Mouse (Mus musculus) urinary bladder, postnatal 36 days (tissue): ENCODE results near the gene Crkl.

Experiments
- DNase-seq, 2 experiments: peaks; one replicate each; pipeline ENCODE4 v3.0.0; 2022; ENCODE audit warnings: low spot score in 2 of 2, mixed read lengths in 1 of 2

Crkl gene

DNA sequence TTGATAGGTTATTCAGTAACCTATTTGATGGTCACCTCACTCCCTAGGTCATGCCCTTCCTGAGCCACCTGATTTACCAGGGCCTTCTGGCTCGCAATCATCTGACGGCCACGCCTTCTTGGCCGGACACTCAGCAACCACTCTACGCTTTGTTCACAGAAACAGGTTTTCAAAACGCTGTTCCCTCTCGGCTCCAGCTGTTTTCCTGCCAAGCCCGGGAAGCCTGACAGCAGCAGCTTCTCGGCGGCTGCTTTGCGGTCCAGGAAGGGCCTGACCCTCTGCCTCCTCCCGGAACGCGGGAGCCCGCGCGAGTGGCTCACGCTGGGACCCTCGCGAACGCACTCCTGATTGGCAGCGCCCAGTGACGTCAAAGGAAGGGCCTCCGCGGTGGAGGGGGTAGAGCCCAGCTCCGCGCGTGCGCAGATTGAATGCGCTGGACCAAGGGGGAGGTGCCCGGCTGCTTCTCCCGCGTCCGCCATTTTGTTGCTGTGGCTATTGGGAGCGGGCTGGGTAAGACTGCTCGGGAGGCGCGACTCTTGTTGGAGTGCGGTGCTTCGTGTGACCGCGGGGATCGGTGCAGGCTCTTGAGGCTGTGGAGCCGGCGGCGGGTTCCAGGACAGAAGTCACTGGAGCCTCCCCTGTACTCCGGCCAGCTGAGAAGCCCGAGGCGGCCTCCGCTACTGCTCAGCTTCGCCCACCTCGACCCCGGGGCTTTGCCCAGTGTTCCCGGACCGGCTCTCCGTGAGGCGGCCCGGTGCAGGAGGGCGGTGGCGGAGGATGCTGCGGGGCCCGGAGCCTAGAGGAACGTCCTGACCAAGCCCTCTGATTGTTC, at the start of gene Crkl:
Crkl (plus strand) TSS at position 447 of the 832 bp plus-strand sequence.
- DNase-seq, result peak; percentile 96 to 97

DNA sequence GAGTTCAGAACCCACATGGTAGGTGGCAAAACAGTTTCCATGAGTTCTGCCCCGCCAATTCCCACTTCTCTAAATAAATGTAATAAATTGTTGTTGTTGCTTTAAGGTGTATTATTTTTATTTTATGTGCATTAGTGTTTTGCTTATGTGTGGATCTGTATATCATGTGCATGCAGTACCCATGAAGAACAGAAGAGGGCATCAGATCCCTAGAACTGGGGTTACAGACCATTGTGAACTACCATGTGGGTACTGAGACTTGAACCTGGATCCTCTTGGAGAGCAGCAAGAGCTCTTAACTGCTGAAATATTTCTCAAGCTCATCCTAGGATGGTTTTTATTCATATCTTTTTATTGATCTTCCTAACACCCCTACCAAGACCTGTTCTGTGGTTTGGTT, 48.9 kb upstream of the Crkl start:
- DNase-seq, result peak in 1 of 2 experiments; percentile 10

DNA sequence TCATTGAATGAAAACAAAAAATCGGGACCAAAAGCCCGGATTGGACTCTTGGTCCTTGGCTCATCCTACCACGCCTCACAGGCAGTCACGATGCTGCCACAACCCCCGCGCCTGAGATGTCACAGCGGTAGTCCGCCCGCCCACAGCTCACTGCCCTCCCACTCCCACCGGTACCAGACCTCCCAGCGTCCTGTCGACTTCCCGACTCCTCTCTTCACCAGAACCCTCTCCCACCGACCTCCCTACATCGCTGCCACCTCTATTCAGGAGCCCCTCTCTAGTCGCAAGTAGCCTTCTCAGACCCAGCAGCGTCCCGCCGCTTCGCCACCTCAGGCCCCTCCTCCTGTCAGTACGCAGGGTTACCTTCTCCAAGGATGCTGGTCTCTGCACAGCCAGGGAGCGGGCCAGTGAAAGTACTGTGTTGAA, 46.5 kb upstream of the Crkl start:
- DNase-seq, result peak; percentile 47 to 60

DNA sequence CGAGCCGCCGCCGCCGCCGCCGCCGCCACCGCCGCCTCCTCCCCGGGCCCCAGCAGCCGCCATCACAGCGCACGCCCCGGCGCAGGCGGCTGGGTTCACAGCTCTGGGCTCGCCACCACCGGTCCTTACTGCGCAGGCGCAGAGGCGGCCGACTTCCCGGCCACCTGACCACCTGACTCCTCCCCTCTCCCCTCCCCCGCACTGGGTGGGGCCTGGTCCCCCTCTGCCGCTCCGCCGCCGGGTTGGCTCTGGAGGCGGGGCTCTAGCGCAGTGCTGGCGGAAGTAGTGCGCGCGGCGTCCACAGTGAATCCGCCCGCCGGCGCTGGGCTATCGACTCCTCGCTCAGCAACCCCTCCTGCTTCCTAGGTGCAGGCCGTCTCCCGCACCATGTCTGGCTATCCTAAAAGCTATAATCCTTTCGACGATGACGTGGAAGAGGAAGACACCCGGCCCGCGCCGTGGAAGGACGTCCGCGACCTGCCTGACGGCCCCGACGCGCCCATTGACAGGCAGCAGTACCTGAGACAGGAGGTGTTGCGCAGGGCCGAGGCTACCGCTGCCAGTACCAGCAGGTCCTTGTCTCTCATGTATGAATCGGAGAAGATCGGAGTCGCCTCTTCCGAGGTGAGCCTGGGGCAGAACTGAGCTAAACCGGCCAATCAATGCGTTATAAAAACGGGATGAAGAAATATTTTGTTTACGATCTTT, 45.9 kb upstream of the Crkl start, which contains the start of the genes Snap29 and Pi4ka:
Snap29 (plus strand) TSS at position 251 of the 708 bp plus-strand sequence.
Pi4ka (minus strand) TSS at position 579 of the 708 bp plus-strand sequence.
- DNase-seq, result peak; percentile 100

DNA sequence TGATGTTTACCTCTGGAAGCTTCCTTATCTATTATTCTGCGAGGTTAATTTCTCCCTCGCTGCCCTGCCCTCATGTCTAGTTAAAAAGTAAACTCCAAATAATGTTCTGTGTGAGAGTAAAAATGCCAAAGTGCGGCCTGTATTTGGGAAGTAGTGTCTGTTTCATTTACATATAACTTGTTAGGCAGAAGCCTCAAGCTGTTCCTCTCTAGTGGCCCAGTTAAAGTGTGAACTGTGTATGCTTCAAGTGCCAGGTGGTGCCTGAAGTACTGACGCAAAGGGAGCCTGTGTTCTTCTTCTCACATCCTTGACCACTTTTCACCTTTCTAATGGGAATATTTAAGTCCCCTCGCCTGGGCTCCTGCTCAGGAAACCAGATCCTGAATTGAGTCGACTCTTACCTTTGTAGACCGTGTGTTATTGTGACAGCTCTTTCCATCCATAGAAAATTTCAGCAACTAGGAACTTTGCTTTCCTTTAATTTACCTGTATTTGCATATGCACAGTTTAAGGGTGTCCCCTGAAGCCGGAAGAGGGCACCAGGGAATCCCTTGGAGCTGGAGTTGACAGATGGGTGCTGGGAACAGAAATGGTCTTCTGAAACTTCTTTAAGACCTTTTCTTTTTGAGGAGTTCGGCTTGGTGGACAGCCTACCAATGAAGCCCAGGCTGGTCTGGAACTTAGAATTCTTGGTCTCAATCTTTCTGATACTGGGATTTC, 45.1 kb upstream of the Crkl start:
- no peak for DNase-seq

DNA sequence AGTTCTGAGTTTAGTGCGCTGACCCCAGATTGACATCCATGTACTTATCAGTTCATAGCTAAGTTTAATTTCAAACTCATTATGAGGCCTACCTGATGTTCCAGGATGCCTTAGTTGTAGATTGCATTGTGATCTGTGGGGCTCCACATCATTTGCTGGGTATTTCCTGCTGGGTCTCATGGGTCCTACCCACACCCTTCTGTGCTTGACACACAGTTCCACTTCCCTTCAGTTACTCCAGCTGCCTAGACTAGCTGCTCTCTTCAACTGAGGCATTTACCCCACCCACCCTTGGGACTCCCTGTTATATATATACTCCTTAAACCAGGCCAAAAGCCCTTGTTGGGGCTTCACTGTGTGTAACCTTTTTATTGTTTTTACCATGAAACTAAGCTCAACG, 42.7 kb upstream of the Crkl start:
- DNase-seq, result no peak

DNA sequence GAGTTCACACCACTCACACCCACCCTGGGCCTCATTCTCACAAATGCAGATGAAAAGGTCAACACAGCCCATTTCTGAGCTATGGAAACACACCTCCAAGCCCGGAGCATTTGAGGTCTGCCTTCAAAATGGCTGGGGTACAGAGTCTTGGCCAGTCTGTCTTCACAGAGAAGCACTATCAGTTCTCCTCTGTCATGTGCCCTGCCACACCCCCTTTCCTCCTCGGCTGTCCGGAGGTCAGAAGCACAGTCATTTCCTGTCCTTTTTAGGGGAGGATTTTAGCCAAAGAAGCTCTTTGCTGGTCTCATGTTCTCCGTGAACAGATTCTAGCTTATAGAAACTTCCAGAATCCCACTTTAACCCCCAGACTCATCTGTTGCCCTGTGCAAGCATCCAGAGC, 41.6 kb upstream of the Crkl start:
- peak in 1 of 2 experiments; percentile 7 for DNase-seq

DNA sequence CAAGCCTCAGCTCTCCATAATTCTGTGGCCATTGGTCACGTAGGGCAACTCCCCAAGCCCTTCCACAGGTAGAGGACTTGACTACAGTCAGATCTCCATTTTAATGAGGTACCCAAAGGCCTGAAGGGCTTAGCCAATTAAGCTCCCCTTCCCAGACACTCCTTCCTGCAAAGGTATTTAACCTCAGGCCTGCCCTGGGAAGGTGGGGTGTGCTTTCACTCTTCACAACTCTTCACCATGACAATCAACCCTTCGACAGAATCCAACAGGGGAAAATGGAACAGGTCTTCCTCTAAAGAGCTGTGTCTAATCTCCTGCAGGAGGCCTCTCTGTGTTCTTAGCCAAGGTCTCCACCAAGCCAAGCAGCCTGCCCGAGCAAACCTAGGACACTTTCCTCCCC, 28.8 kb upstream of the Crkl start:
- no peak for DNase-seq

DNA sequence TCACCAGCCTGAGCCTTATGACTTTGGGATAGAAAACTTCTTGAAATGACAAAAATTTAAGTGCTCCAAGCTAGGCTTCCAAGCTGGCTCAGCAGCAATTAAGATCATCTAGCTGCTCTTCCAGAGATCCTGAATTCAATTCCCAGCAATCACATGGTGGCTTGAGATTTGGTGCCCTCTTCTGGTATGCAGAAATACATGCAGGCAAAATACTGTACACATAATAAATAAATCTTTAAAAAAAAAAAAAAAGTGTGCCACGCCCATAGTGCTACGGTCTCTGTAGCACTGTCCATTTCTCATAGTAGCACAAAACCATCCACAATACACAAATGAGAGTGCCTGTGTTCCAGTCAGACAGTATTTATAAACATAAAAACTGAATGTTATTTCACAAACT, 19.2 kb upstream of the Crkl start:
- no peak for DNase-seq

DNA sequence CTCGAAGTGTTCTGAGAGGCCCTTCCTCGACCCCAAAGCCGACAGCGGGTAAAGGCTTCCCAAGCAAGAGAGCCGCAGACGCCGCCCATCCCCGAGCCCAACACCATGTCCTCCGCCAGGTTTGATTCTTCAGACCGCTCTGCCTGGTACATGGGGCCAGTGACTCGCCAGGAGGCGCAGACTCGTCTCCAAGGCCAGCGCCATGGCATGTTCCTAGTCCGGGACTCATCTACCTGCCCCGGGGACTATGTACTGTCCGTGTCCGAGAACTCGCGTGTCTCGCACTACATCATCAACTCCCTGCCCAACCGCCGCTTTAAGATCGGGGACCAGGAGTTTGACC, 557 bp downstream of the Crkl start:
- DNase-seq, result peak; percentile 27 to 58

DNA sequence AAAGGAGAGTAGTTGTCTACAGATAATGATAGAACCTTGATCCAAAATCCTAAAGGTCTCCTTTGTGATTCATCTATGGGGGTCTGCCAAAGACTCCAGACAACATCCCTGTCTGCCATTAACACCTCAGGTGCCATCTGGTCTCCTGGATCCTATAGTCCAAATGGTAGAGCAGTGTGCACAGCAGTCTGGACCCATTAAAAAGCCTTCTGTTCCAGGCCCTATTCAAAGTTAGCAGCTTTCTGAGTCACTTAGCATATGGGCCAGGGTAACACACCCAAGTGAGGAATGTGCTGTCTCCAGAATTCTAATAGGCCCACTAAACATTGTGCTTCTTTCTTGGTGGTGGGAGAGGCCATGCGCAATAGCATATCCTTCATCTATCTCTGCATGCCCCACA, 5.1 kb downstream of the Crkl start:
- no peak for DNase-seq

DNA sequence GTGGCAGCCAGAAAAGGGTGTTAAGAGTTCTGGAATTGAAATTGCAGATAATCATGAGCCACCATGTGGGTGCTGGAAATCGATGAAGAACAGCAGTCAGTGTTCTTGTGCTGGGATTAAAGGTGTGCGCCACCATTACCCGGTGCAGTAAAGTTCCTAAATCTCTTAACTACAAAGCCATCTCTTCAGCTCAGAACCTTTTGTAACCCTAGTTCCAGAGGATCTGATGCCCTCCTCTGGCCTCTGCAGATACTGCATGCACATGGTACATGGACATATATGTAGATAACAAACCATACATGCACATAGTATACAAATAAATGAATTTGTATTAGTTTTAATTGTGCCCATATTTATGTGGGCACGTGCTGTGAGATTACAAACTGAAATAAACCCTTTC, 8.5 kb downstream of the Crkl start:
- no peak for DNase-seq

DNA sequence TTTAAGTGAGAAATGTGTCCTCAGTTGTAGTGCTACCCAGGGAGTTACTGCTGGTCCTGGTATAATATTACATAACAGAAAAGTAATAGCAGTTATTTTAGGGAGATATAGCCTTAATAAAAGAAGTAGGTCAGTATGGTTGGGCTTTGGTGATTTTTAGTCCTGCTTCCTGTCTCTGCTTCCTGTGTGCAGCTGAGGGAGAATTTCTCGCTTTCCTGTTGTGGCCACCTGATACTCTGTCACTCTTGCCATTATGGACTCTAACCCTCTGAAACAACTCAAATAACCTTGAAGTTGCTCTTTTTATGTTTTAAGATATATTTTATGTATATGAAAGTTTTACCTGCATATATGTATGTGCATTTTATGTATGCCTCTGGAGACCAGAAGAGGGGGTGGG, 9.8 kb downstream of the Crkl start:
- DNase-seq, result no peak

DNA sequence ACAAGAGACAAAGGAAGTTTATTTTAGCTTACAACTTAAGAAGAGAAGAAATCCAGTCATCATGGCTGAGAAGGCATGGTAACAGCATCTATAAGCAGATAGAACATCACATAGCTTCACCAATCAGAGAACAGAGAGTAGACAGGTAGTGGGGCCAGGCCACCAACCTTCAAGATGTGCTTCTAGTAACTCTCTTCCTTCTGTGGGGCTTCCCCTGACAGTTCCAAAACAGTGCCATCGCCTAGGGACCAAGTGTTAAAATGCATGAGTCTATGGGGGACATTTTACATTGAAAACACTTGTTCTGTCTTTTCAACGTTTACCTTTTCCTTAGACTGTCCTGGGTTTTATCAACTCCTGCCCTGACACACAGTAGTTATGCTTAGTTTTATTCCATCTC, 11.4 kb downstream of the Crkl start:
- DNase-seq, result no peak

DNA sequence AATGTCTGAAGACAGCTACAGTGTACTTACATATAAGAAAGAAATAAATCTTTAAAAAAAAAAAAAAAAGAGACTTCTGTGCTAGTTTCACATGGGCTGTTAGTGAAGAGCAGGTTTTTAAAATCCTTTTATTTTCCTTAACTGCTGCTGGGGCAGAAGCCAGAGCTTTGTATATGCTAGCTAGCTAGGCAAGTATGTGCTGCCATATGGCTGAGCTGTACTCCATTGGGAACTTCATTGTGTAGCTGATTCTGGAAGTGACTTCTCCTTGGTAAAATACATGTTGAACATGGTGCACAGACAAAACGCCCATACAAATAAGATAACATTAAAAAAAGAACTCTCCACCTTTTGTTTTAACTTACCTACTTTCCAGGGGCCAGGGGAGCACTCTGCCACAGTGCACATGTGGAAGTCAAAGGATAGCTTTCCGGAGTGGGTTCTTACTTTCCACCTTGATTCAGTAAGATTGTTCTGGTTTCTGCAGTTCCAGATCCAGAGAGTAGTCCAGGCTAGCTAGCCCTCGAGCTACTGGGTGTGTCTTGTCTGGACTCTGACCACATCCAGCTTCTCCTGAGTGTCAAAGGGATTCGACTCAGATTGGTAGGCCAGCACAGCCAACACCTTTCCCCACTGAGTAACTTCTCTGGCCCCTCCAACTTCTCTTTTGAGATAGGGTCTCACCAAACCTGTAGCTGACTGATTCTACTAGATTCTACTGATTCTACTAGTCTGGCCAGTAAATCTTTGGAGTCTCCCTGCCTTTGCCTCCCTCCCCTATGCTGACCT, 15.3 kb downstream of the Crkl start:
- no peak for DNase-seq

DNA sequence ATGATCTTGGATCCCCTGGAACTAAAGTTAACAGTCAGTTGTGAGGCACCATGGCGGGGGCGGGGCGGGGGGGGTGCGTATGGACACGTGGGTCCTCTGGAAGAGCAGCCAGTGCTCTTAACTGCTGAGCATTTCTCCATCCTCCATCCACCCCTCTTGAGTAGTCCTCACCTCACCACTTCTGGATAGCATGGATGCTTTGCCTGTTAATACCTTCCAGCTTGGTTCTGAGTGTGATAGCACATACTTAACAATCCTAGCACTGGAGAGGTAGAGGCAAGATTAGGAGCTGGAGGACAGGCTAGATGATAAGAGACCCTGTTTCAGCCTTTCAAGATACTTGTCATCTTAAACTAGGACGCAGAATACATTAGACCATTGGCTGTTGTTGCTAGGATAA, 20.7 kb downstream of the Crkl start:
- DNase-seq, result no peak

DNA sequence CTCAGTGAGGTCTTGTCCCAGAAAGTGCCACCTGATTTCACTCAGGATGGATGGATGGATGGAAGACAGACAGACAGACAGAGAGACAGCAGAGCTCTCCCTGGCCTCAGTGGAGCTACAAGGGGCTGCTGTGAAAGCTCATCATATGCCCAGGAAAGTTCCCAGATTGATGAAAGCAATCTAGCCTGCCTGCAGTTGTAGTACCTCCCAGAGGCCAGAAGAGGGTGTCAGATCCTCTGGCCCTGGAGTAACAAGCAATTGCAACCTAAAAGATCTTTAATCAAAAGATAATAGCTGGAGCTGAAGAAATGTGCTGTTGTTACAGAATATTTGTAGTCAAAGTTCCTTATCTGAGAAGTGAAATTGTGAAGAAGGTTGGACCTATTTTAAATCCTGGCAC, 22.3 kb downstream of the Crkl start:
- DNase-seq, result peak in 1 of 2 experiments; percentile 14

DNA sequence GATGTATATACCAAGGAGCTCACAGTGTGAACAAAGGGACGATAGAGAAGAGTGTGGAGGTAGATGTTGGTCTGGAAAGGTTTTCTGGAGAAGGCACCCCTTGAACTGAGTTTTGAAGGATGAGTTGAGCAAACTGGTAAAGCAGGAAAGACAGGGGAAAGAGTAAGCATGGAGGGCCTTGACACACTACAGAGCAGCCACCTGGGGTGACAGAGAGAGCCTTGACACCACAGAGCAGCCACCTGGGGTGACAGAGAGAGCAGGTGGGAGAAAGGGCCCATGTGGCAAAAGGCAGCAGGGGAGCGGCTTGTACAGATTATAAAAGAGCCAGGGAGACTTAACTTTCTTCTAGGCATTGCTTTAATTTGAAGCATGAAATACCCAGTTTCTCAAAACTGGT, 23.0 kb downstream of the Crkl start:
- no peak for DNase-seq

DNA sequence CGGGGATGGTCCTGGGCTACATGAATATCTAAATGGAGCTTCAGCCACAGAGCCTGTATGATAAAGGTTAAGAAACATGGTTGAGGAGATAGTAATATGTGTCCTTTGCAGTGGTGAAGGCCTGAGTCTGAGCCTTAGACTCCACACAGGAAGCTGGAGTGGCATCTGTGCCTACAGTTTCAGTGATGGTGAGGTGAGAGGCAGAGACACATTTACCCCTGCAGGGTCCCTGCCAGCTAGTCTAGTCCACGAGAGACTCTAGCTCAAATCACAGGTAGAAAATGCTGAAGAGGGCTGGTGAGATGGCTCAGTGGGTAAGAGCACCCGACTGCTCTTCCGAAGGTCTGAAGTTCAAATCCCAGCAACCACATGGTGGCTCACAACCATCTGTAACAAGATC, 23.5 kb downstream of the Crkl start:
- DNase-seq, result no peak

DNA sequence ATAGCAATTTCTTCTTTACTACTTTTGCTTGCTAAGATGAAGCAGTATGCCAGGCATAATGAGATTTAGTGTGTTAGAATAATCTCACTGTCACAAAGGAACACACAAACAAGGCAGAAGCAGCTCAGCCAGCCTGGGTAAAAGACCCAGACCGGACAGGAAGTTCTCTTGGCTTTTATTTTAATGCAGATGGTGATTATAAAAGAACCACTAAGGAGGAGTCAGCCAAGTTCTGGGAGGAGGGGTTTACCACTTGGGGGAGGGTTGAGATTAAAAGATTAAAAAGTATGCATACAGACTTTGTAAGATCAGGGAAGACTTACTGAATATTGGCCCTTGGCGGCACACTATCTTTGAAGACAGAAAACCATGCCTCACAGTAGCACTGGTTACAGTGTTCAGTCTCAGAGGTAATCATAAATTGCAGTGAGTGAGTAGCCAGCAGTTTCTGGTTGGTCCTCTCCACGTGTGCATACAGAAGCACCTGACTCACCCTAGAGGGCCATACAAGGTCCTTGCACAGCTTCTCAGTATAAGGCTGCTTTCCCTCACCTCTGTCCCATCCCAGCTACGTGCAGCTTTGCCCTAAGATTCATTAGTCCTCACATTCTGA, 26.6 kb downstream of the Crkl start:
- no peak for DNase-seq

DNA sequence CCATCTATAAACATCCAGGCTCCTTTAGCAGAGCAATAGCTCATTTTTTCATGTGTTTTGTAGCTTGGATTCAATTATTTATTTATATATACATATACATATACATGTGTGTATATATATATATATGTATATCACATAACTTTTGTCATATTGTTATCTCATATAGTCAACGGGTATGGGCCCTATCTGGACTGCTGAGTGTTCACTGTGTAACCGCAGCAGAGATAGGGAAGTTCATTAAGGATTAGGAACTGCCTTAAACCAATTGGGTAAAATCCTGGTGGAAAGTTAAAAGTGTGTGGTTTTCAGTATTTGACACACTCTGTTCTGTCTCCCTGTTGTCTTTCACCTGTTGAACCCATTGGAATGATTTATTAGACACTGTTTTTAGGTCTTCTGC, 29.7 kb downstream of the Crkl start:
- no peak for DNase-seq
